Mouse (Mus musculus): ENCODE measurements at regions not wholly inside any gene's neighbourhood (a gene's known extent, or its start where the extent isn't known, plus 50 kb on each side); places are given as distances from the start of the nearest gene placed in this dataset.

- Histone ChIP-seq H3K27me3 (ENCODE audit: insufficient read depth, low read length) (no peaks in the 10 kb centered on the region), H3K9me3 (replicated peaks; ENCODE audit: low read length) (no peaks in the 10 kb centered on the region), H3K27ac (no peak overlapping the region), H3K4me1 (replicated peaks; ENCODE audit: insufficient read depth, low read length) (peaks cover 6% of the 10 kb centered on the region), H3K4me3 (replicated peaks; ENCODE audit: low read depth, low read length) (no peak overlapping the region), H3K36me3 (ENCODE audit: insufficient read depth, low read length) (no peaks in the 10 kb centered on the region), H3K4me2 (ENCODE audit: low read length) (no peak overlapping the region), H3K9ac (ENCODE audit: low read depth, low read length) (no peak overlapping the region)
- DNase-seq (ENCODE audit: low spot score) (peak; percentile 74), ATAC-seq (replicated peaks; ENCODE audit: low FRiP score, low read depth) (peak; percentile 54)
- WGBS = 23% methylated on average over 5 of the region's 5 CpGs
- TF ChIP-seq CTCF (IDR thresholded peaks at IDR 0.05; ENCODE audit: low read depth) = no peak
Observed at GRCm38 (mm10) chr15:94219907-94220306, 245.3 kb downstream of the Adamts20 start.

GRCm38 (mm10) chr15:94216703-94217102 lies 248.5 kb downstream of the Adamts20 start:
- 90% methylated on average over 2 of the region's 2 CpGs for WGBS
- Histone ChIP-seq H3K4me1 (replicated peaks; ENCODE audit: insufficient read depth, low read length) (peaks cover 6% of the 10 kb centered on the region; the same call in 1 of the 2 replicates), H3K27me3 (ENCODE audit: insufficient read depth, low read length) (no peaks in the 10 kb centered on the region), H3K4me2 (ENCODE audit: low read length) (no peak overlapping the region), H3K9me3 (replicated peaks; ENCODE audit: low read length) (no peaks in the 10 kb centered on the region), H3K4me3 (replicated peaks; ENCODE audit: low read depth, low read length) (no peak overlapping the region), H3K9ac (ENCODE audit: low read depth, low read length) (no peak overlapping the region), H3K36me3 (ENCODE audit: insufficient read depth, low read length) (no peaks in the 10 kb centered on the region), H3K27ac (no peak overlapping the region)
- DNase-seq (ENCODE audit: low spot score) (no peak), ATAC-seq (replicated peaks; ENCODE audit: low FRiP score, low read depth) (no peak)
- no peak for TF ChIP-seq CTCF (IDR thresholded peaks at IDR 0.05; ENCODE audit: low read depth)

GRCm38 (mm10) chr15:94214440-94214839 lies 250.8 kb downstream of the Adamts20 start:
- Histone ChIP-seq H3K27ac (no peak overlapping the region), H3K4me1 (replicated peaks; ENCODE audit: insufficient read depth, low read length) (no peaks in the 10 kb centered on the region), H3K4me2 (ENCODE audit: low read length) (no peak overlapping the region), H3K4me3 (replicated peaks; ENCODE audit: low read depth, low read length) (no peak overlapping the region), H3K9me3 (replicated peaks; ENCODE audit: low read length) (no peaks in the 10 kb centered on the region), H3K27me3 (ENCODE audit: insufficient read depth, low read length) (no peaks in the 10 kb centered on the region), H3K9ac (ENCODE audit: low read depth, low read length) (no peak overlapping the region), H3K36me3 (ENCODE audit: insufficient read depth, low read length) (no peaks in the 10 kb centered on the region)
- DNase-seq (ENCODE audit: low spot score) = peak; percentile 67
- 18% methylated on average over 9 of the region's 9 CpGs for WGBS
- ATAC-seq (replicated peaks; ENCODE audit: low FRiP score, low read depth) = 0 out of 2 replicates have a peak, but pooled peaks have one; percentile 13
- TF ChIP-seq CTCF (IDR thresholded peaks at IDR 0.05; ENCODE audit: low read depth) = no peak

GRCm38 (mm10) chr15:94213393-94213792 lies 251.8 kb downstream of the Adamts20 start:
- TF ChIP-seq CTCF (IDR thresholded peaks at IDR 0.05; ENCODE audit: low read depth) = peak; percentile 86
- 28% methylated on average over 4 of the region's 4 CpGs for WGBS
- DNase-seq (ENCODE audit: low spot score) = peak; percentile 94
- no peak for ATAC-seq (replicated peaks; ENCODE audit: low FRiP score, low read depth)
- Histone ChIP-seq H3K27me3 (ENCODE audit: insufficient read depth, low read length) (no peaks in the 10 kb centered on the region), H3K4me1 (replicated peaks; ENCODE audit: insufficient read depth, low read length) (no peaks in the 10 kb centered on the region), H3K36me3 (ENCODE audit: insufficient read depth, low read length) (no peaks in the 10 kb centered on the region), H3K4me3 (replicated peaks; ENCODE audit: low read depth, low read length) (no peak overlapping the region), H3K4me2 (ENCODE audit: low read length) (no peak overlapping the region), H3K27ac (no peak overlapping the region), H3K9ac (ENCODE audit: low read depth, low read length) (no peak overlapping the region), H3K9me3 (replicated peaks; ENCODE audit: low read length) (no peaks in the 10 kb centered on the region)

- Histone ChIP-seq H3K4me2 (ENCODE audit: low read length) (no peak overlapping the region), H3K9ac (ENCODE audit: low read depth, low read length) (no peak overlapping the region), H3K9me3 (replicated peaks; ENCODE audit: low read length) (no peaks in the 10 kb centered on the region), H3K27me3 (ENCODE audit: insufficient read depth, low read length) (no peaks in the 10 kb centered on the region), H3K4me3 (replicated peaks; ENCODE audit: low read depth, low read length) (no peak overlapping the region), H3K4me1 (replicated peaks; ENCODE audit: insufficient read depth, low read length) (no peaks in the 10 kb centered on the region), H3K36me3 (ENCODE audit: insufficient read depth, low read length) (no peaks in the 10 kb centered on the region), H3K27ac (no peak overlapping the region)
- TF ChIP-seq CTCF (IDR thresholded peaks at IDR 0.05; ENCODE audit: low read depth) = no peak
- WGBS = 61% methylated on average over 1 of the region's 1 CpGs
- ATAC-seq (replicated peaks; ENCODE audit: low FRiP score, low read depth) (no peak), DNase-seq (ENCODE audit: low spot score) (no peak)
Observed at GRCm38 (mm10) chr15:94208476-94208875, 256.7 kb downstream of the Adamts20 start.

GRCm38 (mm10) chr15:94206454-94206853 lies 258.8 kb downstream of the Adamts20 start:
- H3K9ac ChIP-seq (ENCODE audit: low read depth, low read length) = no peak overlapping the region
- H3K36me3 ChIP-seq (ENCODE audit: insufficient read depth, low read length) = no peaks in the 10 kb centered on the region
- no peaks in the 10 kb centered on the region for H3K27me3 ChIP-seq (ENCODE audit: insufficient read depth, low read length)
- H3K27ac ChIP-seq = no peak overlapping the region
- WGBS = 64% methylated on average over 8 of the region's 8 CpGs
- no peak for DNase-seq (ENCODE audit: low spot score)
- H3K4me3 ChIP-seq (replicated peaks; ENCODE audit: low read depth, low read length) = no peak overlapping the region
- H3K4me1 ChIP-seq (replicated peaks; ENCODE audit: insufficient read depth, low read length) = no peaks in the 10 kb centered on the region
- TF ChIP-seq CTCF (IDR thresholded peaks at IDR 0.05; ENCODE audit: low read depth) = no peak
- no peak for ATAC-seq (replicated peaks; ENCODE audit: low FRiP score, low read depth)
- no peaks in the 10 kb centered on the region for H3K9me3 ChIP-seq (replicated peaks; ENCODE audit: low read length)
- no peak overlapping the region for H3K4me2 ChIP-seq (ENCODE audit: low read length)

GRCm38 (mm10) chr15:94205309-94205893 lies 259.8 kb downstream of the Adamts20 start:
- no peak overlapping the region for H3K4me2 ChIP-seq (ENCODE audit: low read length)
- no peaks in the 10 kb centered on the region for H3K4me1 ChIP-seq (replicated peaks; ENCODE audit: insufficient read depth, low read length)
- H3K36me3 ChIP-seq (ENCODE audit: insufficient read depth, low read length) = no peaks in the 10 kb centered on the region
- no peak overlapping the region for H3K4me3 ChIP-seq (replicated peaks; ENCODE audit: low read depth, low read length)
- H3K27me3 ChIP-seq (ENCODE audit: insufficient read depth, low read length) = no peaks in the 10 kb centered on the region
- TF ChIP-seq CTCF (IDR thresholded peaks at IDR 0.05; ENCODE audit: low read depth) = no peak
- H3K9me3 ChIP-seq (replicated peaks; ENCODE audit: low read length) = no peaks in the 10 kb centered on the region
- no peak for DNase-seq (ENCODE audit: low spot score)
- 56% methylated on average over 11 of the region's 11 CpGs for WGBS
- no peak overlapping the region for H3K27ac ChIP-seq
- ATAC-seq (replicated peaks; ENCODE audit: low FRiP score, low read depth) = no peak
- no peak overlapping the region for H3K9ac ChIP-seq (ENCODE audit: low read depth, low read length)

Data from kidney, postnatal 0 days (tissue).